Mouse (Mus musculus) urinary bladder, adult 2 months (tissue): ENCODE measurements around the gene Art4. TPM values are rescaled to one million over a fixed set of nuclear protein-coding genes. Genes with fewer than 3 reads are reported as not detected.

ENCODE experiments used
- DNase-seq: peaks from one replicate; pipeline ENCODE4 v3.0.0; 2022; ENCODE audit warnings: low spot score
- polyA plus RNA-seq: library from polyadenylated mRNA; depleted of rRNA; stranded (reverse); fragments of >200 nt; gene quantifications from 2 replicates; pipeline ENCODE4 v1.2.3, GENCODE M21; 2012

Gene Art4
- polyA plus RNA-seq, 1 experiment, result 11.8 TPM

DNA sequence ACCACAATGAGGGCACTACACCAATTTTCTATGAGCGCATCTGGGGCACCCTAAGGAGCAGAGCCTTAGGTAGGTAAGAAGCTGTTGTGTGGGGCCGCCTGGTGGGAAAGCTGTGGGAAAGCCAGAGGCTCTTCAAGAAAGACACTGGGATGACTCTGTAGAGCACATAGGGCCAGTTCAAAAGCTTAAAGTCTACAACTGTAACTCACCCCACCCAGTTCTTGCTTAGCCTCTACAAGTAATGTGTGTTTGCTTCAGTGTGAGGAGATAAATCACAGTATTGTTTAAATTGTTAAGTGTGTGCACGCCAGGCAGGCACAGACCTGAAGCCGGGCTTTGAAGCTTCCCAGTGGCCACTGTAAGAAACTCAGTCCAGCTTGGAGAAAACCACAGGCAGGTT, 8.6 kb upstream of the Art4 start:
- no peak for DNase-seq

DNA sequence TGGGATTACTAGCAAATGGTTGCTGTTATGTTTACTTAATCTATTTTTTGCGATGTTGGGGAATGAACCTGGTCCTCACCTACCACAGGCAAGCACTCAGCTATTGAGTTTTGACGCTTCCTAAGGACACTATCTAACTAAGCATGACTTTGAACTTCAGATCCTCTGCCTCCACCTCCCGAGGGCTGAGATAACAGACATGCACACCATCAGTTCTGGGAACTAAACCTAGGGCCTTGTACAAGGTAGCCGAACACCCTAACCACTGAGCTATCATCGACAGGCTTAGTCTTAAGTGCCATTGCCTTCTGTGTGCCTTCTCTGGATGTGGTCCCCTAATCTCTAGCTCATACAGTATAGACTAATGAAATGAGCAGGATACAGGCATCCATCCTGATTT, 7.8 kb upstream of the Art4 start:
- DNase-seq, result no peak

DNA sequence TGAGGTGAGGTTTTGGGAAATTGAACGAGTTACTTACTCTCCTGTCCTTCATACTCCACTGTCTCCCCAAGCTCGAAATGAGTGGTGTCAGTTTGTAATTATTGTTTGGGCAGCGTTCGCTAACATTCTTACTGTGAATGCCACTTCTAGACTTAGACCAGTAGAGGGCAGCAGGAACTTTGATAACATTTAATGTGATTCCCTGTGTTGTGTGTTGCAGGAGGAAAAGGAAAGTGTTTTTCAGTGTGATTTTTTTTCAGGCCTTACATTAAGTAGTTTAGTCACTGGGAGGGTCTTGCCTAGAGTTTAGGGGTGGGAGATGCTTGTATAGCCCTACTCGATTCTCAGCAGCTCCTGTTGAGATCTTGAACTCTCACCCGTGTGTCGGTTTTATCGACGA, 3.5 kb upstream of the Art4 start:
- DNase-seq, result no peak

- DNase-seq, result no peak
Measured at GRCm38 (mm10) chr6:136858420-136858819, 887 bp upstream of the Art4 start.

DNA sequence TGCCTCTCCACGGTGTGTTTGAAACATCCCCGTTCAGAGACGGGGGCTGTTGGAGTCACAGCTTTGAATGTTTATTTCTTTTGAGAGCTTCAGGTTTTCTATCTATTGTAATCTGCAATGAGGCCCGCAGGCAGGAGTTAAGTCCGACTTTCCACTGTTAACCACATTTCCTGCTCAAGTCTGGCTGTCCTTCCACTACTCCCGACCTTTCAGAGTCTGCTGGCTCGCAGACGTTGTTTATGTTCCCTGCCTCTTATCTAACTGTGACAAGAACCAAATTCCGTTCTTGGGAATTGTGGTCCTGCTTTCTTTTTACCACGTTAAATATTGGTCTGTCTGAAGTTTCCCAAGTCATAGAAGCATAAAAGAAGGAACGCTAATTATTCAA, 334 bp upstream of the Art4 start:
- DNase-seq, result no peak

DNA sequence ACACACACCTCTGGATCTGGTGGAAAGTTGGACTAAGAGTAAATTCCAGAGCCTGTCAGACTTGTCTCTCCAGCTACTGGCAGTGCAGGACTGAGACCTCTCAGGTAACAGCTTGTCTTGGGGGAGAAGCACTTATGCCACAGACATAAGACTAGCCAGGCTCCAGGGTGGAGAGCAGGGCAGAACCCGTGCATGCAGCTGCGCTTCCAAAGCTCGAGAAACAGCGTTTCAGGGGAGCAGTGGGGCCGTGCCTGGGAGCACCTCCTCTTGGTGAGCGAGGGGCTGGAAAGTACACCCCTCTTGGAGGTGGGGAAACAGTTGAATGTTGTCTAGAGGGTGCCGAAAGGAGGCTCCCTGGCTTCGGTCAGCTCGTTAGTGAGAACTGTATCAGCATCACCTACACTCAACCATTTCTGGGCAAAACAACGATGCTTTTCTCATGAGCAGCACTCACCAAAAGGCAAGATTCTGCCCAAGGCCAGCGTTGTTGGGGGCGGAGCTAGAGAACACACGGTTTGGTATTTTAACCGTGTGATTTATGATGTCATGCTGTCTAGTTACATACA, 1.4 kb downstream of the Art4 start:
- DNase-seq, result no peak

DNA sequence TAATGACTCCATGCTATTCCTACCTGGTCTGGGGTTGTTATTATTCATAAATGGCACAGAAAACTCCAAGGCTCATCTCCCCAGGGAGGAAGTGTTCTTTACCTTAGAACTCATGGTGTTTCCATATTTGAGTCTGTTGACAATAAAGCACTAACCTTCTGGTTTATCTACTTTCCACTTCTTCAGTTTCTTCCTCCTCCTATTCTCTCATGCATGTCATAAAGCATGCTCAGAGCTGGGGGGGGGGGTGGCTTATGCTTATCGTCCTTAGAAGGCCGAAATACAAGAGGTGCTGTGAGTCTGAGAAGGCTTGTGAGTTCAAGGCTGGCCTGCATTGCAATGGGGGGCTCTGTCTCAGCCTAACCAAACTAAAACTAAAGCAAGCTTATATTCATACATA, 2.4 kb downstream of the Art4 start:
- no peak for DNase-seq

GRCm38 (mm10) chr6:136854361-136854781, 3.2 kb downstream of the Art4 start:
- DNase-seq, result no peak

GRCm38 (mm10) chr6:136852762-136853161, 4.8 kb downstream of the Art4 start:
- DNase-seq, result no peak

GRCm38 (mm10) chr6:136852348-136852747, 5.2 kb downstream of the Art4 start:
- no peak for DNase-seq

GRCm38 (mm10) chr6:136850267-136850666, 7.3 kb downstream of the Art4 start:
- DNase-seq, result no peak

DNA sequence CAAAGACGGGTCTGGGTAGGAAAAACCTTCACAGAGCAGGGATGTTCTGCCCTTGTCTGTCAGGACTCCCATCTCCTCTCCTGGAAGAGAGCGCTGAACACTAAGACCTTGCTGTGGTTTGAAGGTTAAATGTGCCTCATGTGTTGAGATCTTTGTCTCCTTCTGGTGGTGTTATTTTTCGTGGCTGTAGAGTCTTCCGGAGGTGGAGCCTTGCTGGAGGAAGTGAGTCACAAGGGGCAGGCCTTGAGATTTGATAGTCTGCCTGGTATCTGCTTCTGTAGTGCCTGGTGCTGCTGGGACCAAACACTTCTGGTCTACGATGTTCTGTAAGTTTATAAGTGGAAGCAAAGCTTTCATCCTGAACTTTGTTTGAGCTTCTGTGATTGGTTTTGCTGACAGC, 8.6 kb downstream of the Art4 start:
- no peak for DNase-seq

GRCm38 (mm10) chr6:136848399-136848798, 9.1 kb downstream of the Art4 start:
- no peak for DNase-seq

DNA sequence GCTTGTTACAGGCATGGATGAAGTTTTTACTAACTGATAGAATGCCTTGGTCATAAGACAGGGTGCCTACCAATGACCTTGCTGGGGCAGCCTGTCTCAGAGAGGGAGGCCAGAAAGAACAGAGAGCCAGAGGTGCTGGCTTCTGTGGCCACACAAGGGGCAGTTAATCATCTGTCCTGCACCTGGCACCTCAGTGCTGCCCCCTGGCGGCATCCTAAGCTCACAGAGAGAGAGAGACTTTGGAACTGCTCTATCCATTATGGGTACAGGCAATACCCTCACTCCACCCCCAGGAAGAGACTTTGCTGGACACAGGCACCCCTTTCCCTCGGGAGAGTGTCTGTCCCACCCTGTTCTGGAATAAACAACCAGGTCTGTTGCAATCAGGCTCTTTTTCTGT, 9.7 kb downstream of the Art4 start:
- peak; percentile 46 for DNase-seq

DNA sequence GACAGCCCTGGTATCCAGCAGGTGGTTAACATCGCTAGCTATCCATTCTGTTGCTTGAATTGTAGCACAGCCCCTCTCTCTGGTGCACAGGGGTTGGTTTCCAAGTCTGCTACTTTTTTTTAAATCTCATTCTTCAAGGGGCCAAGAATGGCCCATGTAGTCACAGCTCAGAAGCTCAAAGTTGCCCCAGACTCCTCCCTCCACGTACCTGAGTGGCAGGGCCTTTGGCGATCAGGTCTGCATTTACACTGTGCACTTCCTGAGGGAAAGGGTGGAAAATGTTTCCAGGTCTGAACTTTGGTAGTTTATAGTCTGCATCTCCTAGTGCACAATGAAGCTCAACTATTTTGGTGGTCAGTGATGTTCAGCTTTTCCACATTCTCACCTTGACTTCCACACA, 10.3 kb downstream of the Art4 start:
- no peak for DNase-seq

- no peak for DNase-seq
Measured at GRCm38 (mm10) chr6:136845706-136846480, 11.6 kb downstream of the Art4 start.

GRCm38 (mm10) chr6:136844903-136845302, 12.6 kb downstream of the Art4 start:
- no peak for DNase-seq

- no peak for DNase-seq
Measured at GRCm38 (mm10) chr6:136837323-136837722, 20.2 kb downstream of the Art4 start.

DNA sequence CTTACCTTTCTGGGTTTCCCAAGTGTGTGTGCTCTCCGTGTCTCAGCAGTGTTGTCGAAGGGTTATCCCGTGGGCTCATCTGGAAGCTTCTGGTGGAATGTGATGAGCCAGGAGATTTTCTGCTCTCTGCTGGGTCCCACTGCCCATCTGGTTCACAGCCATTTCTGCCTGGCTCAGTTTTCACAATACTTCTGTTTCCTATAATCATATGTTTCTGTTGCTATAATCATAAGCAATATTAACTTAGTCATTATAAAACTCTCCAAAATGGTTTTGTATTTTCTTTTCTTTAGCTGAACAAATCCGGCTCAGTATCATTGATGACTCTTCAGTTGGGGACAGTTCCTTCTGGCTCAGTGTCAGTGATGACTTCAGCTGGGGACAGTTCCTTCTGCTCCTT, 22.2 kb downstream of the Art4 start, which contains the start of gene Smco3:
Smco3 (minus strand) TSS at position 101 of the 400 bp plus-strand sequence.
- DNase-seq, result no peak

GRCm38 (mm10) chr6:136831712-136832111, 25.8 kb downstream of the Art4 start:
- DNase-seq, result no peak

- DNase-seq, result no peak
Measured at GRCm38 (mm10) chr6:136828681-136829080, 28.9 kb downstream of the Art4 start.

DNA sequence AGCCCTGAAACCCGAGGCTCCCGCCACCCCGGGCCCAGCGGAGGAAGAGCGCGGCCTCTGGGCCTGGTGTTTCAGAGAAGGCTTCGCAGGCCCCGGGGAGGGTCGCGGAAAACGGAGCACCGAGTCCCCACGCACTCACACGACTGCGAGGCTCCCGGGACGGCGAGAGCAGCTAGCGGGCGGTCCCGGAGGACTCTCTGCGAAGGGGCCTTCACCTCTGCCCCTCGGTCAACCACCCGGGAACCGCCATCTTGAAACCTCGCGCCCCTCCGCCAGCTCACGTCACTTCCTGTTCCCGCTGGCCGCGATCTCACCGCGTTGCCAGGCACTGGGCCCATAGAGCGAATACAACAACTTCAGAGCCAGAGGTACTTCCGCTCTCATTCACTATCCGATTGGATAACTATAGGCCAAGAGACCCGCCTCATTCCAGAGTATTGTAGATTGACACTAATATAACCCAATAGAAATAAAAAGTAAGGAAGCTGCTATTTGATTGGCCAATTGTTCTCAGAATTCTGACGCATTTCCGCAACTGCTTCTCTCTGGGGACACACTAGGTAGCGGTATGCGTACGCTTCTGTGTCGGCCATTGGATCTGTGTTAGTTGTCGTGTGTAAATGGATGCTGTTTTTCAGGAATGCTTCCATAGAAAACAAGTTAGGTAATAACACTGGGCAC, 29.5 kb downstream of the Art4 start, which contains the start of gene Wbp11:
Wbp11 (minus strand) TSS at position 353 of the 681 bp plus-strand sequence.
- peak; percentile 94 for DNase-seq

GRCm38 (mm10) chr6:136827516-136827880, 30.0 kb downstream of the Art4 start, which contains the start of gene BC049715:
Gene BC049715, plus strand, starts transcription at chr6:136827626.
- DNase-seq, result no peak
